Mouse (Mus musculus): ENCODE measurements around the gene Garem2.

Gene Garem2

DNA sequence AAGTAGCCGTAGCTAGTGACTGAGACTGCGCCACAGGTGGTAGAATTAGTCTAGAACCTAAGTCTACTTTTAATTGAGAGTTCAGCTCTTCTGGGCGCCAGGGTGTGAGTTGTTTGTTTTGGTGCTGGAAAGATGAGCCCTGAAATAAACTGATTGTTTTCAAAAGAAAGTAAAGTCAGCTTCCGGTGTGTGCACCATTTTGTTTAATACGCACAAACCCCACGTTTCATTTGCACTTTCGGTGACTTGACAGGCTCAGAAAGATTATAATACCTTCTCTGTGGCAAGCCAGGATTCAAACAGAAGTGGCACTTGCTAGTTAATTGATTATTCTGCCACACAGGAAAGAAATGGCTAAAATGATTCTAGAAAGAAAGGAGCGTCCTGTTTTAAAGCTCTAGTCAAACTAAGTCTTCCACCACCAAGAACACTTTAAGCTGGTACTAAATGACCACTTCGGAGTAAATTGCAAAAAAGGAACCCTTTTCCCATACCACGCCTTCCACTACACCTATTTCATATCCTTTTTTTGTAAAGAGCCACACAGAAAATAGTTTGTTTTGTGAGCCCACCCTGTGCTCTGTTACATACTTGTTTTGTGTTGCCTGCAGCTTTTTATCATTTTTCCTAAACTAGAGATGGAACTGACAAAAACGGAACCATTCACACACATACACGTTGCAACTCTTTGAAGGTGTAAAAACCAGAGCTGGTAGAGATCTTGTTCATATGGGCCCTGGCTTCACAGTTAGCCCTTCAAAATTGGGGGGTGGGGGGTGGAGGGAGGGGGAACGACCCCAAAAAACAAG, 51.1 kb downstream of the Garem2 start:
- TF ChIP-seq GATA4 (IDR thresholded peaks at IDR 0.05; ENCODE audit: insufficient replicate concordance, low read length), result no peak

DNA sequence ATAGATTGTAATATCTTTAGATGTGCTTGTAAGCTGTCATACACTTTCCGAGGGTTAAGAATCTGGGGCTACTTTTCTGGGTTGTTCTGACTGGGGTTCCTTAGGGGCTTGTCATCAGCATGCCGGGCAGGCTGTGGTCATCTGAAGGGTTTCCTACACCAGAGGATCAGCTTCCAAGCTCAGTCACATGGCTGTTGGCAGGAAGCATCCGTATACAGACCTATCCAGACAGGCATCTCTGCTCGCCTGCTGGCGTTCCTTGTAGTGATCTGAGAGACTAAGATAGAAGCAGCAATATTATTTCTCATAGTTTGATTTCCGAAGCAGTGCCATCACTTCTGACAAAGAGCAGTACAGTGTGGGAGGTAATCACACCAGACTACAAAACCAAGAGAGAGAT, 54.6 kb downstream of the Garem2 start:
- TF ChIP-seq GATA4 (IDR thresholded peaks at IDR 0.05; ENCODE audit: insufficient replicate concordance, low read length), result no peak

- TF ChIP-seq GATA4 (IDR thresholded peaks at IDR 0.05; ENCODE audit: insufficient replicate concordance, low read length), result no peak
Observed at GRCm38 (mm10) chr5:30161836-30162235, 56.9 kb downstream of the Garem2 start.

GRCm38 (mm10) chr5:30162339-30162738, 57.4 kb downstream of the Garem2 start:
- TF ChIP-seq GATA4 (IDR thresholded peaks at IDR 0.05; ENCODE audit: insufficient replicate concordance, low read length), result no peak

DNA sequence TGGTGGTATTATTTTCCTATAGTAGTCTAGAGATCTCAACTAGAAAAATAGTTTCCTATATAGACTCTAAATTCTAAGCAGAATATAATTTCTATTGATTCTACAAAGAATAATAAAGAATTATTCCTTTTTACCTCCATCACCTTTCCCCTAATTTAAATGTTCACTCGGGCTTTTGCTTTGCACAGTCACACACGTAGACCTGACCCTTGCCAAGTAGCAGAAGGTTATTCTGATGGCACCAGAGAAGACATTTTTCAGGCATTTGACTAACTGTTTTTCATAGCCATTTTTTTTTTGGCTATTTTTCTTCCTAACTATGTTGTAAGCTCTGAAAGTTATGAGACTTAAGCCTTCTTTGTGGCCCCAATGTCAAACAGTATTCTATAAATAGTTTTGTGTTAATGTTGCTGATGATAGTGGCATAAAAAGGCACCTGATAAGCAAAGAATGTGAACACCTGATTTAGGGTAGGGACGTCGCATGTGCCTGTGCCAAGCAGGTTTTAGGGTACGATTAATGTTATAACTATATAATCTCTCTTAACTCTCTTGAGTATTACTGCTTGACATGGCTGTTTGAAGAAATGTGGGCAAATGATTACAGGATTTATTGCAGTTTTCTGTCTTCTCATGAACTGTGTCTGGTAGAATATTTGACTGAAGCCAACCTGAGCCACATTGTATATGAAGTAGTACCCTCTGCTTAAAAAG, 60.4 kb downstream of the Garem2 start:
- no peak for TF ChIP-seq GATA4 (IDR thresholded peaks at IDR 0.05; ENCODE audit: insufficient replicate concordance, low read length)
